ENCODE assay signal across 28 mouse cellular contexts in genomic region chr16:35561541-35561940, GRCm38 (mm10). TPM values are rescaled to one million over a fixed set of nuclear protein-coding genes. Genes with fewer than 3 reads are reported as not detected.
DNase-seq lines count a peak whose midpoint lies in the region; ATAC-seq lines count a peak whose summit lies in the region.
"Had no signal": no experiment of that assay in that cellular context is flagged by ENCODE, and none has a peak within 500 bp of the region (broad histone marks: within the 10 kb centered on the region; RNA-seq: fewer than 3 reads in every experiment).

No protein-coding gene starts in this region.

- H3K4me3 ChIP-seq in embryonic facial prominence, embryonic 14.5 days (ENCODE audit: low read depth, low read length): no peak overlapping the region
- no peak overlapping the region for H3K4me3 ChIP-seq in embryonic facial prominence, embryonic 10.5 days
- no peak overlapping the region for H3K4me3 ChIP-seq in forebrain, embryonic 16.5 days (replicated peaks; ENCODE audit: low read length)
- no peak overlapping the region for H3K4me3 ChIP-seq in forebrain, embryonic 13.5 days
- H3K4me3 ChIP-seq: embryonic facial prominence, embryonic 12.5 days; erythroblast, embryonic 14.5 days; heart, embryonic 12.5 days; heart, embryonic 15.5 days; hindbrain, embryonic 10.5 days; hindbrain, embryonic 13.5 days; intestine, embryonic 15.5 days had no signal

- no peak overlapping the region for H3K27ac ChIP-seq in embryonic facial prominence, embryonic 14.5 days (replicated peaks; ENCODE audit: low read depth, low read length)
- H3K27ac ChIP-seq in embryonic facial prominence, embryonic 10.5 days (replicated peaks): no peak overlapping the region; the same call in 1 of the 2 replicates
- no peak overlapping the region for H3K27ac ChIP-seq in forebrain, embryonic 16.5 days (ENCODE audit: low read length)
- H3K27ac ChIP-seq in forebrain, embryonic 13.5 days: no peak overlapping the region
- H3K27ac ChIP-seq: embryonic facial prominence, embryonic 12.5 days; heart, embryonic 15.5 days; hindbrain, embryonic 10.5 days; hindbrain, embryonic 13.5 days; intestine, embryonic 15.5 days had no signal

- H3K9ac ChIP-seq in embryonic facial prominence, embryonic 14.5 days (ENCODE audit: low read depth, low read length): no peak overlapping the region
- no peak overlapping the region for H3K9ac ChIP-seq in forebrain, embryonic 16.5 days (replicated peaks; ENCODE audit: low read depth, low read length)
- H3K9ac ChIP-seq in forebrain, embryonic 13.5 days: no peak overlapping the region; the same call in 1 of the 2 replicates
- H3K9ac ChIP-seq: embryonic facial prominence, embryonic 12.5 days; heart, embryonic 12.5 days; heart, embryonic 15.5 days; hindbrain, embryonic 13.5 days; intestine, embryonic 15.5 days had no signal

- H3K4me1 ChIP-seq in embryonic facial prominence, embryonic 14.5 days (ENCODE audit: control insufficient read depth, insufficient read depth, low read length): peaks cover 6% of the 10 kb centered on the region
- H3K4me1 ChIP-seq in embryonic facial prominence, embryonic 10.5 days: peaks cover 15% of the 10 kb centered on the region
- peaks cover 18% of the 10 kb centered on the region for H3K4me1 ChIP-seq in forebrain, embryonic 16.5 days (replicated peaks; ENCODE audit: control insufficient read depth, insufficient read depth, low read length)
- H3K4me1 ChIP-seq in forebrain, embryonic 13.5 days: peaks cover 45% of the 10 kb centered on the region

- 61% methylated on average over 6 of the region's 6 CpGs for WGBS in embryonic facial prominence, embryonic 14.5 days
- WGBS in embryonic facial prominence, embryonic 10.5 days: 74% methylated on average over 6 of the region's 6 CpGs
- WGBS in forebrain, embryonic 16.5 days: 53% methylated on average over 6 of the region's 6 CpGs
- WGBS in forebrain, embryonic 13.5 days: 75% methylated on average over 6 of the region's 6 CpGs

- DNase-seq in embryonic facial prominence, embryonic 14.5 days (ENCODE audit: low spot score): peak; percentile 21
- DNase-seq in embryonic facial prominence, embryonic 10.5 days (ENCODE audit: low spot score): no peak
- peak; percentile 40 for DNase-seq in right cerebral cortex, postnatal 4 days
- no peak for DNase-seq in right cerebral cortex, postnatal 14 days
- no peak for DNase-seq in cerebellum, adult 11 months
- DNase-seq: adrenal gland, adult 8-10 months; adrenal gland, postnatal 25 days; cerebellum, adult 18-20 months; cerebellum, adult 9-10 months; cerebellum, postnatal 14 days; gastrocnemius, postnatal 25 days; heart, adult 18-20 months; heart, postnatal 10 days; heart, postnatal 36 days; kidney, adult 11 months had no signal

- H3K9me3 ChIP-seq in embryonic facial prominence, embryonic 14.5 days (ENCODE audit: control insufficient read depth, low read length): no peaks in the 10 kb centered on the region
- H3K9me3 ChIP-seq in embryonic facial prominence, embryonic 10.5 days: no peaks in the 10 kb centered on the region
- H3K9me3 ChIP-seq in forebrain, embryonic 16.5 days (ENCODE audit: control insufficient read depth, low read length): no peaks in the 10 kb centered on the region
- no peaks in the 10 kb centered on the region for H3K9me3 ChIP-seq in forebrain, embryonic 13.5 days (replicated peaks)
- H3K9me3 ChIP-seq: embryonic facial prominence, embryonic 12.5 days; heart, embryonic 12.5 days; heart, embryonic 15.5 days; hindbrain, embryonic 10.5 days; hindbrain, embryonic 13.5 days; intestine, embryonic 15.5 days had no signal

- no peak overlapping the region for H3K4me2 ChIP-seq in embryonic facial prominence, embryonic 14.5 days (ENCODE audit: low read depth, low read length)
- no peak overlapping the region for H3K4me2 ChIP-seq in forebrain, embryonic 16.5 days (ENCODE audit: low read length)
- H3K4me2 ChIP-seq in forebrain, embryonic 13.5 days: no peak overlapping the region
- H3K4me2 ChIP-seq: embryonic facial prominence, embryonic 12.5 days; heart, embryonic 12.5 days; heart, embryonic 15.5 days; hindbrain, embryonic 13.5 days; intestine, embryonic 15.5 days had no signal

- no peaks in the 10 kb centered on the region for H3K27me3 ChIP-seq in embryonic facial prominence, embryonic 14.5 days (replicated peaks; ENCODE audit: control insufficient read depth, insufficient read depth, low read length)
- H3K27me3 ChIP-seq in embryonic facial prominence, embryonic 10.5 days (replicated peaks; ENCODE audit: low read depth, poor library complexity, severe bottlenecking): no peaks in the 10 kb centered on the region
- H3K27me3 ChIP-seq in forebrain, embryonic 16.5 days (replicated peaks; ENCODE audit: control insufficient read depth, insufficient read depth, low read length): no peaks in the 10 kb centered on the region
- no peaks in the 10 kb centered on the region for H3K27me3 ChIP-seq in forebrain, embryonic 13.5 days
- H3K27me3 ChIP-seq: embryonic facial prominence, embryonic 12.5 days; hindbrain, embryonic 13.5 days; intestine, embryonic 15.5 days had no signal

- no peak for ATAC-seq in embryonic facial prominence, embryonic 14.5 days (ENCODE audit: low read depth)
- ATAC-seq in forebrain, embryonic 16.5 days: 0 out of 2 replicates have a peak, but pooled peaks have one; percentile 10
- ATAC-seq in forebrain, embryonic 13.5 days: no peak
- ATAC-seq: activated CD4-positive, CD25-positive, alpha-beta regulatory T cell, adult 4 months; CD4-positive, CD25-positive, alpha-beta regulatory T cell, adult 4 months; hindbrain, embryonic 16.5 days; intestine, embryonic 15.5 days had no signal

- no peaks in the 10 kb centered on the region for H3K36me3 ChIP-seq in embryonic facial prominence, embryonic 14.5 days (ENCODE audit: control insufficient read depth, insufficient read depth, low read length)
- H3K36me3 ChIP-seq in embryonic facial prominence, embryonic 10.5 days (replicated peaks): no peaks in the 10 kb centered on the region
- no peaks in the 10 kb centered on the region for H3K36me3 ChIP-seq in forebrain, embryonic 16.5 days (ENCODE audit: control insufficient read depth, insufficient read depth)
- no peaks in the 10 kb centered on the region for H3K36me3 ChIP-seq in forebrain, embryonic 13.5 days (ENCODE audit: poor library complexity, severe bottlenecking)
- H3K36me3 ChIP-seq: embryonic facial prominence, embryonic 12.5 days; heart, embryonic 12.5 days; heart, embryonic 15.5 days; hindbrain, embryonic 13.5 days; intestine, embryonic 15.5 days had no signal

RNA-seq across cellular contexts. Expression of gene Sema5b, which starts 20.6 kb away (rescaled TPM):
- 5.5 and 8.0 TPM in 2 replicates for polyA plus RNA-seq in embryonic facial prominence, embryonic 14.5 days (2014; fragmentation: Nextera tagmentation; extraction: Ambion mirVana)
- 9.5 and 16.5 TPM in 2 replicates for polyA plus RNA-seq in embryonic facial prominence, embryonic 10.5 days (2016; fragmentation: Nextera tagmentation; extraction: Ambion mirVana)
- polyA plus RNA-seq in forebrain, embryonic 16.5 days (2015; fragmentation: Nextera tagmentation; extraction: Ambion mirVana): 22.3 and 30.1 TPM in 2 replicates
- 40.8 and 41.7 TPM in 2 replicates for polyA plus RNA-seq in forebrain, embryonic 13.5 days (2015; fragmentation: Nextera tagmentation; extraction: Ambion mirVana)
- polyA plus RNA-seq: activated CD4-positive, CD25-positive, alpha-beta regulatory T cell, adult 4 months; C2C12; CD4-positive, CD25-positive, alpha-beta regulatory T cell, adult 4 months had no signal

Comparison
In these comparisons a context has a peak if more than half of its experiments do, and no peak if none do; other contexts are left out.
1. DNase-seq: peak in embryonic facial prominence, embryonic 14.5 days (single experiment) and right cerebral cortex, postnatal 4 days (single experiment); none in embryonic facial prominence, embryonic 10.5 days (single experiment), right cerebral cortex, postnatal 14 days (single experiment) and cerebellum, adult 11 months (single experiment).